Mouse (Mus musculus) ES-CJ7 (cell line): Measurements from ENCODE around the gene Zfp202.

Experiments used
- DNase-seq: peaks from one replicate; pipeline ENCODE4 v3.0.0; 2011; ENCODE audit warnings: low read depth, low spot score

Gene Zfp202

GRCm38 (mm10) chr9:40240311-40240710, 48.2 kb downstream of the Zfp202 start:
- peak; percentile 95 for DNase-seq

- peak; percentile 93 for DNase-seq
Observed at GRCm38 (mm10) chr9:40241223-40241801, 49.2 kb downstream of the Zfp202 start.

- peak; percentile 58 for DNase-seq
Observed at GRCm38 (mm10) chr9:40241951-40242888, 50.1 kb downstream of the Zfp202 start.

- DNase-seq = no peak
Observed at GRCm38 (mm10) chr9:40245466-40245865, 53.4 kb downstream of the Zfp202 start.

- DNase-seq = no peak
Observed at GRCm38 (mm10) chr9:40245974-40246665, 54.0 kb downstream of the Zfp202 start.

- DNase-seq = no peak
Observed at GRCm38 (mm10) chr9:40246702-40247101, 54.6 kb downstream of the Zfp202 start.

- DNase-seq = no peak
Observed at GRCm38 (mm10) chr9:40249106-40249505, 57.0 kb downstream of the Zfp202 start.

- DNase-seq = no peak
Observed at GRCm38 (mm10) chr9:40252459-40252858, 60.3 kb downstream of the Zfp202 start.
